Mouse (Mus musculus): ENCODE results near the gene Gm3182.
"Not testable (repeated sequence)": the region's sequence is repeated elsewhere in the genome, so short reads cannot be mapped to it uniquely, and the experiment has no call there.

Gm3182 gene

GRCm38 (mm10) chr14:4481445-4481844 is at the start of gene Gm3182:
Gene Gm3182 (plus strand): TSS chr14:4481745.
- not testable (repeated sequence) for DNase-seq

GRCm38 (mm10) chr14:4499425-4499824 is 17.9 kb downstream of the Gm3182 start:
- not testable (repeated sequence) for DNase-seq

Measured in thymus, postnatal 25 days (tissue).